Mouse (Mus musculus): Measurements from ENCODE around the gene Crybb3. TPM values are rescaled to one million over a fixed set of nuclear protein-coding genes. Genes with fewer than 3 reads are reported as not detected.
A peak's percentile ranks its signal among the peaks of the same experiment; 100 is the strongest.

The Crybb3 gene
- polyA plus RNA-seq, 1 experiment from 2014 or later, result 2.1 TPM

DNA sequence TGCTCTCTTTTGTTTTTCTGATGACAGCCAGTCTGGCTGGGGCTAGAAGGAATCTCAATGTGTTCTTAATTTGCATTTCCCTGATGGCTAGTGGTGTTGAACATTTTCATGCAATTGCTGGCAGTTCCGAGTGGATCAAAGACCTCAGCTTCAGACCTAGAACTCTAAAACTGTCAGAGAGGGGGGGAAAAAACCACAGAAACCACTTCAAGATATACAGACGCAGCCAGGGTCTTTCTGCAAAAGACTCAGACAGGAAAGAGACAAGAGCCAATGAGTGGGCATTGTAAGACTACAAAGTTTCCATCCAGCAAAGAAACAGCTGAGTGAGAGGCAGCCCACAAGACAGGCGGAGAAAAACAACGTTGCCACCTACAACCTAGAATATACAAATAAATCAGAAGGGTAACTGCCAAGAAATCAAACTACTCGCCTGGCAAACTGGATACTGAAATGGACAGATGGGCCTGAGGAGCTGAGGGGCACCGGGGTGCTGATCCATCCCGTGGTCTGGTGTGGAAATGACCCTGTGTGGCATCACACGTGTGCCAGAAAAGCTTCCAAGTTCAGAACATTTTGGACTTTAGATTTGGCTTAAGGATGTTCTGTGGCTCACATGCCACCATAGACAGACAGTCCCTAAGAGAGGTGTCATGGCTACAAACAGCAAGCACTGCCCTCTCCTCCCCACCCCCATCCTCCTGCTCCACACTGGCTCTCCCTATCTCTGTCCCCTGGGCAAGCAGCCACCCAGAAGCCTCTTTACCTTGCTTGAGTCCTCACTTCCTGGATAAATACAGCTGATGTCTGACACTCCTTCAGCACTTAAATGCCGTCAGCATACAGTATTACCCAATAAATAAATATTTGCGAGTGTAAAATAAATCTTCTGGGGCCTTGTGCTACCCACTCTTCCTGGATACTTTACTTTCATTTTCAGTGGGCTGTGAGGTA lies 46.0 kb downstream of the Crybb3 start:
- Histone ChIP-seq H3K9ac (replicated peaks; ENCODE audit: low read depth, low read length) (no peak overlapping the region), H3K4me1 (ENCODE audit: control insufficient read depth, insufficient read depth, low read length) (peaks cover 9% of the 10 kb centered on the region; the same call in 1 of the 2 replicates), H3K4me3 (ENCODE audit: low read depth, low read length) (no peak overlapping the region), H3K4me2 (replicated peaks; ENCODE audit: low read depth, low read length) (no peak overlapping the region), H3K27ac (ENCODE audit: low read length) (0 out of 2 replicates have a peak overlapping the region, but pooled peaks have one; percentile 2), H3K9me3 (ENCODE audit: control insufficient read depth, low read depth, low read length) (no peaks in the 10 kb centered on the region), H3K27me3 (ENCODE audit: control insufficient read depth, insufficient read depth, low read length) (no peaks in the 10 kb centered on the region), H3K36me3 (ENCODE audit: control insufficient read depth, insufficient read depth, low read length) (no peaks in the 10 kb centered on the region)
- ATAC-seq (ENCODE audit: insufficient number of reproducible peaks, insufficient read depth, low FRiP score, low read depth), result no peak; the same call in 1 of the 2 replicates
- WGBS, result 57% methylated on average over 10 of the region's 10 CpGs

DNA sequence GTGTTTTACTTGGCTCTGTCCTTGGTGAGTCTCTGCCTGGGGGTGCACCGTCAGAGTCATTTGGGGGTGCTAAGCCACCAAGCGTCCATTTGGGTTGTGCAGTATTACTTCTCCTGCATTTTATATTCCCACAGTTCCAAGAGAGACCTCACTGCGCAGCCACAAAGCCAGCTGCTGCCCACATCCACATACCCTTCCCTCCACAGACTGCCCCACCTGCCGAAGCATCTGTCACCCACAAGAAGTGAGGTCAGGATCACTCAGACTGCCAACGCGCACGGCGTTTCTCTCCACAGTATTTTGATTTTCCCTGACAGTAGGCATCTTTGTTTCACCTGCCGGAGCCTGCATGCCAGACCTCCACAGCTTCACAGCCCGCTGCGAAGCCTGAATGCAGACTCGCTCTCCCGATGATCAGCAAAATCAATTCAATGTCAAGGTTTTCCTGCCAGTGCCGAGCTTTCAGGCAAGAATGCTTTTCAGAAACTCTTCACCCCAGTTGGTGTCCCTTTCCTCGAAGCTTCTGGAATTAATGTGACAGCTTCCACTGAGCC lies 50.1 kb downstream of the Crybb3 start:
- H3K9me3 ChIP-seq (ENCODE audit: control insufficient read depth, low read depth, low read length), result no peaks in the 10 kb centered on the region
- ATAC-seq (ENCODE audit: insufficient number of reproducible peaks, insufficient read depth, low FRiP score, low read depth), result no peak

DNA sequence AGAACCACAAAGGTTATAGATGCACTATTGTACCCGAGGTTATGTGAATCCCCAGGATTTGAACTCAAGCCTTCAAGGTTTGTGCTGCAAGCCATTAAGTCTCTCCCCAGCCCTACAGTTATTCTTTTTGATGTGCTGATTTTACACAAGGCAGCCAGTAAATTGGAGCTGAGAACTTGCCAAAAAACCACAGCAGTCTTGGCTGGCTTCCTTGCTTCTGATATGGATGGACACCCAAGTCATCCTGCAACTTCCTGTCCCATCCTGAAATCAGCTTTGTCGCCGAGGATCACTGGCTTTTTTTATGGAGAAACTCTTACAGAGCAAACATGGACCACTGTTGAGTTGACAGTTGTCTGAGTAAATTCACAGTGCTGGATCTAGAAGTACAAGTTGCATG lies 51.3 kb downstream of the Crybb3 start:
- H3K27ac ChIP-seq (ENCODE audit: low read length), result no peak overlapping the region
- H3K36me3 ChIP-seq (ENCODE audit: control insufficient read depth, insufficient read depth, low read length), result no peaks in the 10 kb centered on the region
- H3K4me3 ChIP-seq (ENCODE audit: low read depth, low read length), result no peak overlapping the region
- WGBS, result 64% methylated on average over 3 of the region's 3 CpGs
- no peak overlapping the region for H3K4me2 ChIP-seq (replicated peaks; ENCODE audit: low read depth, low read length)
- no peak for ATAC-seq (ENCODE audit: insufficient number of reproducible peaks, insufficient read depth, low FRiP score, low read depth)
- no peaks in the 10 kb centered on the region for H3K9me3 ChIP-seq (ENCODE audit: control insufficient read depth, low read depth, low read length)
- H3K4me1 ChIP-seq (ENCODE audit: control insufficient read depth, insufficient read depth, low read length), result peaks cover 2% of the 10 kb centered on the region; the same call in 1 of the 2 replicates
- no peak overlapping the region for H3K9ac ChIP-seq (replicated peaks; ENCODE audit: low read depth, low read length)
- H3K27me3 ChIP-seq (ENCODE audit: control insufficient read depth, insufficient read depth, low read length), result no peaks in the 10 kb centered on the region

More for the DNA sequence above, 50.1 kb downstream of the Crybb3 start:
- Histone ChIP-seq H3K27ac (ENCODE audit: low read length) (no peak overlapping the region), H3K9ac (replicated peaks; ENCODE audit: low read depth, low read length) (no peak overlapping the region), H3K4me1 (ENCODE audit: control insufficient read depth, insufficient read depth, low read length) (peaks cover 9% of the 10 kb centered on the region; the same call in 1 of the 2 replicates), H3K36me3 (ENCODE audit: control insufficient read depth, insufficient read depth, low read length) (no peaks in the 10 kb centered on the region), H3K4me3 (ENCODE audit: low read depth, low read length) (no peak overlapping the region), H3K4me2 (replicated peaks; ENCODE audit: low read depth, low read length) (no peak overlapping the region), H3K27me3 (ENCODE audit: control insufficient read depth, insufficient read depth, low read length) (no peaks in the 10 kb centered on the region)
- WGBS, result 68% methylated on average over 15 of the region's 15 CpGs

DNA sequence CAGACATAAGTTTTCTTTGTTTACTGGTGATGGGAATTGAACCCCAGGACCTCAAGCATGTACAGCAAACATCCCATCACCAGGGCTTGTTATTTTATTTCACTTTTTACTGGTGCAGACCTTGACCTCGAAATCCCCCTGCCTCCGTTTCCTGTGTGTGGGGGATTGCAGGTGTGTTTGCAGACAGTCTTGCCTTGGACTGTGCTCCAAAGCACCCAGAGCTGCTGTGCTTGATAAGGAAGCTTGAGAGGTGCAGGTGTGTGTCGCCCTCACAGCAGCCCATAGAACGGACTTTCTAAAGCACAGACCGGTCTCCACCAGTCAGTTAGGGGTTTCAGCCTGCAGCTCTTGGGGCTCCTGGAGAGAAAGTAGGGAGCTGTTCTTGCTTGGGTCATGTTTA lies 54.7 kb downstream of the Crybb3 start:
- no peak overlapping the region for H3K27ac ChIP-seq (ENCODE audit: low read length)
- H3K9ac ChIP-seq (replicated peaks; ENCODE audit: low read depth, low read length), result no peak overlapping the region
- no peaks in the 10 kb centered on the region for H3K27me3 ChIP-seq (ENCODE audit: control insufficient read depth, insufficient read depth, low read length)
- H3K4me1 ChIP-seq (ENCODE audit: control insufficient read depth, insufficient read depth, low read length), result peaks cover 15% of the 10 kb centered on the region; the same call in 1 of the 2 replicates
- H3K4me2 ChIP-seq (replicated peaks; ENCODE audit: low read depth, low read length), result no peak overlapping the region
- H3K9me3 ChIP-seq (ENCODE audit: control insufficient read depth, low read depth, low read length), result no peaks in the 10 kb centered on the region
- ATAC-seq (ENCODE audit: insufficient number of reproducible peaks, insufficient read depth, low FRiP score, low read depth), result no peak
- H3K4me3 ChIP-seq (ENCODE audit: low read depth, low read length), result no peak overlapping the region
- no peaks in the 10 kb centered on the region for H3K36me3 ChIP-seq (ENCODE audit: control insufficient read depth, insufficient read depth, low read length)
- WGBS, result 60% methylated on average over 5 of the region's 5 CpGs

Other genes starting within 250 kb of the Crybb3 start
- gene Myo18b, start 185.2 kb downstream of the Crybb3 start, polyA plus RNA-seq (2014; fragmentation: Nextera tagmentation; extraction: Ambion mirVana), result 0.69 and 0.77 TPM in 2 replicates
- gene Grk3, start 65.8 kb downstream of the Crybb3 start, polyA plus RNA-seq (2014; fragmentation: Nextera tagmentation; extraction: Ambion mirVana), result 15.5 and 18.2 TPM in 2 replicates
- gene Crybb2, start 11.5 kb downstream of the Crybb3 start, polyA plus RNA-seq (2014; fragmentation: Nextera tagmentation; extraction: Ambion mirVana), result not detected in 2 replicates
- 9.2 and 10.2 TPM in 2 replicates for gene 2900026A02Rik, start 139.7 kb upstream of the Crybb3 start, polyA plus RNA-seq (2014; fragmentation: Nextera tagmentation; extraction: Ambion mirVana)
- not detected in 2 replicates for gene Tmem211, start 145.3 kb upstream of the Crybb3 start, polyA plus RNA-seq (2014; fragmentation: Nextera tagmentation; extraction: Ambion mirVana)
- gene Sgsm1, start 229.2 kb upstream of the Crybb3 start, polyA plus RNA-seq (2014; fragmentation: Nextera tagmentation; extraction: Ambion mirVana), result 4.6 and 6.4 TPM in 2 replicates

All from stomach, embryonic 14.5 days (tissue).